Mouse (Mus musculus) lung, adult 2 months (tissue): ENCODE data around the gene Myo15.

Source experiments
- CTCF ChIP-seq: fragments of 200-500 bp; IDR thresholded peaks from 2 replicates; pipeline ENCODE4 v1.5.1; 2011; ENCODE audit warnings: mild to moderate bottlenecking, low read length, control low read depth; ENCODE audit not compliant: insufficient read depth
- POLR2A ChIP-seq: fragments of 200-500 bp; IDR thresholded peaks from 2 replicates; pipeline ENCODE4 v1.6.1; 2011; ENCODE audit warnings: low read depth, mild to moderate bottlenecking, control low read depth, low read length, borderline replicate concordance; ENCODE audit errors: extremely low read depth

DNA sequence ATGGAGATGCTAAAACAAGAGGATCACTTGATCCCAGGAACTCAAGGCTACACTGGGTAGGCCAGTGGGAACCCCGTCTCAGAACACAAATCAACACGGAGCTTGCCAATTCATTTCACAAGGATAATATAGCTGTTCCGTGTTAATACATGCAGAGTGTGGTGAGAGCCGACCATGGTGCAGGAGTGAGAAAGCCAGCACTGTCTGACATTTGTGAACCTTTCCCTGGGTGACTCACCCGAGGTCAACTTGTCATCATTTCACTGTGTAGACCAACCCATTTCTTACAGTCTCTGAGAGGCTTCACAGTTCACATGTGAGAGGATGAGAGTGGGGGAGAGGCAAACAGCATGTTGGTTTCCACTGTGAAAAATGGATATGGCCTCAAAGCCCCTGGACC, 52.9 kb downstream of the Myo15 start:
- TF ChIP-seq CTCF (no peak), POLR2A (no peak)
